Mouse (Mus musculus) 3134 (cell line): Measurements from ENCODE around the gene Tmem33.
A peak's percentile ranks its signal among the peaks of the same experiment; 100 is the strongest.

Source experiments
- DNase-seq: peaks from one replicate; pipeline ENCODE4 v3.0.0-alpha.2; 2011; ENCODE audit warnings: low spot score; ENCODE audit not compliant: insufficient read length; ENCODE audit errors: extremely low read depth

The Tmem33 gene

GRCm38 (mm10) chr5:67260531-67261371 is at the start of gene Tmem33:
Tmem33 (plus strand) TSS chr5:67260565.
- peak; percentile 92 for DNase-seq

GRCm38 (mm10) chr5:67213168-67213567 is 47.2 kb upstream of the Tmem33 start:
- no peak for DNase-seq

GRCm38 (mm10) chr5:67215121-67216030 is 45.0 kb upstream of the Tmem33 start:
- DNase-seq: no peak

DNA sequence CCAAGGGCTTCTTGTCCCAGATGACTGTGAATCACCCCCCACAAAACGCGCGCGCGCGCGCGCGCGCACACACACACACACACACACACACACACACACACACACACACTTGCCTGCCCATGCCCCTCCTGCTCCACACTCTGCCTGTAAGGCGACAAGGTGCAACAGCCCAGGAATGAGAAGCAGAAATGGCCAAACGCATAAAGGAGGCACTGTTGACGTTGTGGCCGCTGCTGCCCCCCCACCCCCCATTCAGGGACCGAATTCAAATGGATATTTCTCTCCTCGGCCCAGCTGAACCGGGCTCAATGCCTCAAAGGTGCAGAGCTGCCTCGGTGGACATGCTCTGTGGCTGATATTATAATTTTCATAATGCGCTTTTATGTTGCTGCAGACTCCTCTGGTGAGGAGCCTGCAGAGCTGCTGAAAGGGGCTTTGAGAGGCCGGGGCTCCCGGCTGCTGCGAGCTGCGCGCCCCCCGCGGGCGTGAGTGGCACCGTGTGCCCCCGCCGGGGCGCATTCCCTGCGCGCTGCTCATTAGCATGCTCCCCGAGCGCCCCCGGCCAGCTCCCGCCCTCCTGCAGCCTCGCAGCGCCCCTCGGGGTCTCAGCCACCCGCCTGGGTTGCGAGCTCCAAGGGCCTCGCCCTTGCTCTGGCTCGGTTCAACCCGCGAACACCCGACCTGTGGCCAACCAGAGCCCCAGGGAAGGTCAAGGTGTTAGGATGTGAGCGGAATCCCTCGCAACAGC is 44.2 kb upstream of the Tmem33 start:
- no peak for DNase-seq

DNA sequence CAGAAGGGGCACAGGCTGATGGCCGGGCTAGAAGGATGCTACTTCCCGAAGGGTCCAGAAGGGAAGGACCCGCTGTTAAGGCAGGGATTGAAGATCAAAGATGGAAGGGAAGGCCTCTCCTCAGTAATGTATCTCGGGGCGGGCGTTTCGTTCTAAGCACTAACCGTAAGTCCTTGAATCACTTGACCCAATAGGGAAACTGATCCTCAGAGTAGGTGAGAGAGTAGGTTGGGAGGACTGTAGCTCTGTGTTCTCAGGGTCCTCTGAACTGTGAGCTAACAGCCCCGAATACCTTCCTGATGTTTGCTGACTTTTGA is 43.6 kb upstream of the Tmem33 start:
- DNase-seq: no peak

DNA sequence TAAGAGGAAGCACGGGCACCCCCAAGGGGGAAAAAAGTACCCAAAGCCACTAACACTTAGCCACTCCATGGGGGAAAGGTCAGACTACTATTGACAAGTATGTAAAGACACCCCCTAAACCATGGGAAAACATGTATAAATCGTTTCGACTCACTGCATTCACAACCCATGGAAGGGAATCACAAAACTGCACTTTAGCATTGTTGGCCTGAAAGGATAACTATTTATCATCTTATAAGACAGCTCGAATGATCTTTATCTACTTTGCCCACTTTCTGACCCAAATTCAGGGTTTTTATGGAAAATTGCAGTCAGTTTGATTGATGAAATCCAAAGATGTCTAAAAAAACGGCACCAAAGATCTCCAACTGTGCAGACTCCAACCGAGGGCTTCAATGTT is 38.5 kb upstream of the Tmem33 start:
- no peak for DNase-seq

DNA sequence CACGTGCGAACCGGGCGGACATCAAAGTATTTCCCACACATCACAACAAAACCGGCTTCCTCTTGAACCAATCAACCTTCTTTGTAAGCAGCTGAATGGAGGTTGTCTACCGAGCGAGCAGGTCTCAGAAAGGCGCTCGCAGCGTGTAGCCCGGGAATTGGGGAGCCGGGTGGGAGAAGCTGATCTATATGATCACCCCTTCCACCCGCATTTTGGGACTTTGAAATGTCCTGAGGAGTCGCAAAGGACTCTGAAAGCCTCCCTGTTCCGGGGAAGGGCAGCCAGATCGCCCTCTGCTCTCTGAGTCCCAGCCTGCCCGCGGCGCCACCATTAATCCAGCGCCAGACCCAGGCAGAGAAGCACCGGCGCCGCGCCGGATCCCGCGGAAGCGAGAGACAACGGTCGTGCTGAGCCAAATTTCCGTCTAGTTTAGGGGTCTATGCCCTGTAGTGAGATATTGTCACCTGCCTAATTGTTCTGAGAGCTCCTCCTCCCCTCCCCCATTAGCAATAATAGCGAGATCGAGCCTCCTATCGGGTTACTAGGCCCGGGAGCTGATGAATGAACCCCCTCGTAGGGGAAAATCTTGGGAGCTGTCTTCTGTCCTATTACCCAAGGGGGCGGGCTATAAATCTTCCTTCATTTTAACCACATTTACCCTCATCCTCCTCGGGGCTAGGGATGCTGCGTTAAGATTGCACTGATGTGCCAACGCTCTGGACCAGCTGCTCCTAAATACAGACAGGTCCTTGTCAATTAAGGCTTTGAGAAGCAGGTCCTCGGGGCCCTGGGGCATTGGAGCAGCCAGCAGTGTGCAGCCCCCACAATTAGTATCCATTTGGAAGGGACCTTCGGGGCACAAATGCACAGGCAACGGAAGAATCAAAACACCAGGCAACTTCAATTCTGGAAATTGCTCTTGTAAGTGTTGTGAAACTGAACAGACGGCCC is 37.6 kb upstream of the Tmem33 start:
- no peak for DNase-seq

DNA sequence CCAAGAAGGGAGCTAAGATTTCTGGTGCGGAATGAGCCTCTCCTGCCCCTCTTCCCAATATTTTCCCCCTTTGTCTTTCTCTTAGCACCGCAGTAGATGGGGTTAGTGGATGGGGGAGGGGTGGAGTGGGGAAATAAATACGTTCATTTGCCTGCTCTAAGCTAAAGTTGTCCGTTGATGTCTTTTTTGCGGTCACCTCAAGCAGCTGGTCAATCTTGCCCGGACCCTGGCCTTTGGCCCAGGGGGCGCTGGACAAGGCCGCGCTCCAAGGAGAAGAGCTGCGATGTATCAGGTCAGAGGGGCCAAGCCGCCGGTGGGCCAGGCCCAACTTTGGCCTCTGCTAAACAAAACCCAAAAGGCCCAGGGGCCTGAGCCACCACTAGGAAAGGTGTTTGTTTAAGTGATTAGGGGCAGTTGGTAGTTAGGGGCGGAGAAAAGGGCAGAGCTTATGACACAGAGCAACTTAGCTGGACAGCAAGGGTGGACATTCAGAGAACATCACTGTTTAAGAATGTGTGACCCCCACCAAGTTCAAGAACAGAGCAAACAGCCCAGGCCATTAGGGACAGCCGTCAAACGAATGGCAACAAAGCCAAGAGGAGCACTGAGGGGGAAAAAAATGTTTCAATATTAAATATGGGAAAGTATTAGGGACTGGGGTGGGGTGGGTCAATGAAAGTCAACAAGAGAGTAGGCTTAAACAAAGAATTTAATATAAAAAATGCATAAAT is 36.8 kb upstream of the Tmem33 start:
- no peak for DNase-seq

GRCm38 (mm10) chr5:67224122-67224502 is 36.3 kb upstream of the Tmem33 start:
- DNase-seq: no peak

DNA sequence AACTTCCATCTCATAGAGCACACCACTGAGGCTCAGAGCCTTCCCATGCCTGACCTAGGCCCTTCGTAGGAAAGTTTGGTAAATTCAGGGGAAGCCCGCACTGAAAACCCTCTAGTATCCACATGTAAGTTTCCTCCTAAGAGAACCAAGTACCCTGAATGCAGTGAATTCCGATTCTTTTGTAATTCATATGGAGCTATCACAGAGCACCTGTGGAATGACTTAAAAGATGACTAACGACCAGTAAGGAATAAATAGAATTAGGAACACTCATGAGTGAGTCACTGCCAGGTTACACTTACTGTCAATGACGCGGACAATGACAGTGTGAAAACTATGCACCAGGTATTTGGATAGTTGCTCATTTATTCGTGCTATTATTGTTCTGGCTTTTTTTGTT is 34.6 kb upstream of the Tmem33 start:
- no peak for DNase-seq

GRCm38 (mm10) chr5:67227261-67227660 is 33.1 kb upstream of the Tmem33 start:
- no peak for DNase-seq

GRCm38 (mm10) chr5:67227682-67228444 is 32.5 kb upstream of the Tmem33 start:
- no peak for DNase-seq

- no peak for DNase-seq
Observed at GRCm38 (mm10) chr5:67234682-67235081, 25.7 kb upstream of the Tmem33 start.

GRCm38 (mm10) chr5:67235462-67235861 is 24.9 kb upstream of the Tmem33 start:
- no peak for DNase-seq

GRCm38 (mm10) chr5:67236601-67237000 is 23.8 kb upstream of the Tmem33 start:
- no peak for DNase-seq

DNA sequence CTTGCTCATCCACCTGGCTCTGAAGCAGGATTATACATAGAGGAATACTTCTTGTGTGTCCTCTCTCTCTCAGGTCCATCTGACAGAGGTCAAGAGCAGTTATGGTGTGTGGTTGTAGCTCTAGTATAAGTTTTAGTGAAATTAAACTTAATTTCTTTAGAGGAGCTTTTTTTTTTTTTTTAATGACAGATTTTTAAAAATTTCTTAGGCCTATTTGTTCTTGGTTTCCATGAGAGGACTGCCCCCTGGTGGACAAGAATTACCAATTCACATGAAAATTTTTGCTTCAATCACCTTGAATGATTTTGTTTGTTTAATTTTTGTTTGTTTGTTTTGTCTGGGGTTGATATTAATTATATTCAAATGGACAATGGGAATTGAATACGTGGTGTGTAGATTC is 22.1 kb upstream of the Tmem33 start:
- no peak for DNase-seq

DNA sequence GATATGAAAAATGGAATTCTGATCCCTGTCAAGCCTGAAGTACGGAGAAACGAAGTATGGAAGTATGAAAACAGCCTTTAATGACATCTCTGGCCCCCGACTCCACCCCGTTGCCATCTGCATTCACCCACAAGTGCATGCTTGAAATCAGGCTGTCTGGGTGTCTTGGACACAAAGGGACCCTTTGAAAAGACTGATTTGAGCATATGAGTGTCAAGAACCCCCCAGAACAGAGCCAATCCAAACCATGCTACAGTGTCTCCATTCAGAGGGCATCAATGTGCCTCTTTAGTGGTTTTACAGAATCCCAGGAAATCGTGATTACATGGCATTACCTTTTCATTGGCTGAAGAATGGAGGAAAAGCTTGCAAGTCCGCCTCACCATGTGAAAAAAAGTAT is 18.7 kb upstream of the Tmem33 start:
- no peak for DNase-seq

- no peak for DNase-seq
Observed at GRCm38 (mm10) chr5:67243231-67243630, 17.1 kb upstream of the Tmem33 start.

GRCm38 (mm10) chr5:67252261-67252660 is 8.1 kb upstream of the Tmem33 start:
- DNase-seq: no peak
